Mouse (Mus musculus) CH12.LX (cell line): ENCODE data around the gene Kcnd3. TPM values are rescaled to one million over a fixed set of nuclear protein-coding genes. Genes with fewer than 3 reads are reported as not detected.

Experiments
- DNase-seq: peaks from one replicate; pipeline ENCODE4 v3.0.0-alpha.2; 2013; ENCODE audit errors: extremely low read depth
- H3K27ac ChIP-seq: 2 replicates; pipeline ENCODE4 v1.5.1; 2012; ENCODE audit warnings: low read depth, mild to moderate bottlenecking, control low read depth, moderate library complexity; ENCODE audit not compliant: insufficient read depth
- H3K27me3 ChIP-seq: replicated peaks from 2 replicates; pipeline ENCODE3; 2012; ENCODE audit warnings: inconsistent platforms
- H3K36me3 ChIP-seq, 2 experiments: replicated peaks in 1 of 2; 2 replicates each; pipeline versions ENCODE3 to v1.6.1; 2012; ENCODE audit warnings: inconsistent platforms in 1 of 2, low read length in 1 of 2, mild to moderate bottlenecking in 1 of 2, mixed read lengths in 1 of 2, moderate library complexity in 1 of 2; ENCODE audit not compliant: control insufficient read depth in 1 of 2, insufficient read depth in 1 of 2
- H3K4me1 ChIP-seq, 2 experiments: 2 replicates each; pipeline ENCODE4 v1.6.1; 2012; ENCODE audit warnings: inconsistent platforms in 1 of 2, moderate library complexity in 1 of 2; ENCODE audit not compliant: insufficient read depth in 2 of 2, control insufficient read depth in 1 of 2
- H3K4me2 ChIP-seq: 2 replicates; pipeline ENCODE4 v1.6.1; 2012; ENCODE audit warnings: low read depth, mild to moderate bottlenecking, control low read depth; ENCODE audit not compliant: poor library complexity, insufficient read depth, severe bottlenecking
- H3K4me3 ChIP-seq, 3 experiments: fragments of 150-350 bp in 1 of 3; sonication (generic) in 1 of 3; replicated peaks in 1 of 3; 2 replicates each; pipeline versions ENCODE3 to v1.5.1; 2011 to 2012; ENCODE audit warnings: low read depth in 2 of 3, low read length in 2 of 3, mild to moderate bottlenecking in 2 of 3, moderate library complexity in 2 of 3, control low read depth in 1 of 3, improper control_type of control experiment in 1 of 3, inconsistent platforms in 1 of 3, mixed read lengths in 1 of 3; ENCODE audit not compliant: poor library complexity in 1 of 3
- H3K79me2 ChIP-seq: replicated peaks from 2 replicates; pipeline ENCODE4 v1.6.1; 2012; ENCODE audit warnings: mild to moderate bottlenecking, moderate library complexity; ENCODE audit not compliant: control insufficient read depth, poor library complexity, insufficient read depth, severe bottlenecking; ENCODE audit errors: extremely low read depth
- H3K9ac ChIP-seq: 2 replicates; pipeline ENCODE4 v1.6.1; 2012; ENCODE audit warnings: low read depth, mild to moderate bottlenecking, control low read depth, moderate library complexity; ENCODE audit not compliant: insufficient read depth
- H3K9me3 ChIP-seq: replicated peaks from 2 replicates; pipeline ENCODE3; 2012; ENCODE audit warnings: low read length, inconsistent platforms, mixed read lengths
- CHD2 ChIP-seq: IDR thresholded peaks from 2 replicates; pipeline ENCODE4 v1.6.1; 2011; ENCODE audit warnings: low read length, improper control_type of control experiment
- E2F4 ChIP-seq: IDR thresholded peaks from 2 replicates; pipeline ENCODE4 v1.6.1; 2011; ENCODE audit warnings: low read depth, low read length, improper control_type of control experiment; ENCODE audit not compliant: insufficient replicate concordance
- ELF1 ChIP-seq: IDR thresholded peaks from 2 replicates; pipeline ENCODE4 v1.6.1; 2014; ENCODE audit warnings: low read depth, mild to moderate bottlenecking, inconsistent platforms, low read length, improper control_type of control experiment
- EP300 ChIP-seq: IDR thresholded peaks from 2 replicates; pipeline ENCODE4 v1.6.1; 2011; ENCODE audit warnings: low read length, improper control_type of control experiment
- HCFC1 ChIP-seq: IDR thresholded peaks from 2 replicates; pipeline ENCODE4 v1.6.1; 2012; ENCODE audit warnings: low read depth, mild to moderate bottlenecking, inconsistent platforms, low read length, improper control_type of control experiment
- JUN ChIP-seq: IDR thresholded peaks from 2 replicates; pipeline ENCODE4 v1.6.1; 2011; ENCODE audit warnings: low read depth, mild to moderate bottlenecking, low read length, improper control_type of control experiment, moderate library complexity; ENCODE audit not compliant: insufficient read depth
- JUND ChIP-seq: conservative IDR thresholded peaks from 2 replicates; pipeline ENCODE4 v1.6.1; 2011; ENCODE audit warnings: low read depth, low read length, improper control_type of control experiment
- MAFK ChIP-seq: IDR thresholded peaks from 2 replicates; pipeline ENCODE4 v1.6.1; 2011; ENCODE audit warnings: low read length, improper control_type of control experiment; ENCODE audit not compliant: insufficient replicate concordance
- MYC ChIP-seq: IDR thresholded peaks from 2 replicates; pipeline ENCODE4 v1.6.1; 2011; ENCODE audit warnings: low read depth, mild to moderate bottlenecking, improper control_type of control experiment, low read length
- NELFE ChIP-seq: IDR thresholded peaks from 2 replicates; pipeline ENCODE4 v1.6.1; 2011; ENCODE audit warnings: low read depth, low read length, improper control_type of control experiment
- POLR2AphosphoS2 ChIP-seq: IDR thresholded peaks from 2 replicates; pipeline ENCODE4 v1.6.1; 2011; ENCODE audit warnings: low read depth, low read length, improper control_type of control experiment
- SIN3A ChIP-seq: IDR thresholded peaks from 2 replicates; pipeline ENCODE4 v1.6.1; 2012; ENCODE audit warnings: low read length, improper control_type of control experiment, inconsistent platforms
- USF2 ChIP-seq: conservative IDR thresholded peaks from 2 replicates; pipeline ENCODE4 v1.6.1; 2011; ENCODE audit warnings: low read depth, low read length, improper control_type of control experiment
- ZC3H11A ChIP-seq: IDR thresholded peaks from 2 replicates; pipeline ENCODE4 v1.6.1; 2012; ENCODE audit warnings: low read depth, mild to moderate bottlenecking, inconsistent platforms, low read length, improper control_type of control experiment
- ZNF384 ChIP-seq: IDR thresholded peaks from 2 replicates; pipeline ENCODE4 v1.6.1; 2012; ENCODE audit warnings: low read depth, low read length, improper control_type of control experiment, inconsistent platforms
- dilution Hi-C: fragments of 300-500 bp; cut with MboI; formaldehyde crosslinking; loops from 2 replicates; pipeline ENCODE4 v1.14.3; 2020; ENCODE audit warnings: low sequenced_read_pairs; ENCODE audit not compliant: extremely low pct_unique_long_range_greater_than_20kb, extremely low pct_ligation_motif_present
- in situ Hi-C: fragments of 300-500 bp; cut with MboI; formaldehyde crosslinking; loops from 3 replicates; pipeline ENCODE4 v1.14.3; 2019; ENCODE audit warnings: low sequenced_read_pairs, low pct_ligation_motif_present, low pct_unique_long_range_greater_than_20kb, mixed read lengths
- polyA plus RNA-seq: library from polyadenylated mRNA; unstranded; fragments of >175 nt; gene quantifications from 2 replicates; pipeline ENCODE4 v1.2.1, GENCODE M21; 2012; ENCODE audit warnings: low read depth; ENCODE audit not compliant: insufficient read length
- total RNA-seq, 2 experiments: library from RNA; depleted of rRNA; stranded (reverse); fragments of 300-350 nt in 1 of 2; fragments of >200 nt in 1 of 2; gene quantifications; 2 replicates each; pipeline ENCODE4 v1.2.3; 2012 to 2014

Gene Kcnd3
- total and polyA plus RNA-seq, 3 experiments: not detected

GRCm38 (mm10) chr3:105697148-105697441 lies 245.0 kb downstream of the Kcnd3 start:
- Histone ChIP-seq H3K4me2 (no peak overlapping the region), H3K4me1 (peaks cover 6% of the 10 kb centered on the region in 2 experiments; a peak in 2 of 4 replicates), H3K27ac (no peak overlapping the region), H3K4me3 (no peak overlapping the region), H3K9ac (no peak overlapping the region), H3K27me3 (peaks cover 52% of the 10 kb centered on the region), H3K79me2 (no peaks in the 10 kb centered on the region), H3K36me3 (no peaks in the 10 kb centered on the region)
- no peak for DNase-seq
- in situ Hi-C loops: loop anchor here (25.0 kb wide), 1 partner anchor 115 kb away; the partner anchor contains the start of gene Rap1a
- dilution Hi-C loops: loop anchor here (25.0 kb wide), 1 partner anchor 215 kb away; no protein-coding TSS in a partner anchor
- TF ChIP-seq MYC (no peak), NELFE (no peak), HCFC1 (no peak), JUND (no peak), EP300 (no peak), MAFK (no peak), ELF1 (no peak), E2F4 (no peak), SIN3A (no peak), ZNF384 (no peak), CHD2 (no peak), POLR2AphosphoS2 (no peak)
- TF ChIP-seq, all 38 proteins: peak for 0
- H3K9me3 ChIP-seq: no peaks in the 10 kb centered on the region

- dilution Hi-C loops: loop anchor here (25.0 kb wide), 1 partner anchor 214 kb away; no protein-coding TSS in a partner anchor
- Histone ChIP-seq H3K27ac (no peak overlapping the region), H3K27me3 (peaks cover 47% of the 10 kb centered on the region), H3K4me3 (no peak overlapping the region), H3K4me1 (peaks cover 6% of the 10 kb centered on the region in 2 experiments; a peak in 2 of 4 replicates), H3K79me2 (no peaks in the 10 kb centered on the region), H3K9me3 (no peaks in the 10 kb centered on the region), H3K9ac (no peak overlapping the region), H3K4me2 (no peak overlapping the region), H3K36me3 (no peaks in the 10 kb centered on the region)
- in situ Hi-C loops: loop anchor here (25.0 kb wide), 1 partner anchor 114 kb away; the partner anchor contains the start of gene Rap1a
- TF ChIP-seq USF2 (no peak), MAFK (no peak), ZC3H11A (no peak), ELF1 (no peak), JUN (no peak)
- no peak for DNase-seq
These were observed 246.2 kb downstream of the Kcnd3 start for GRCm38 (mm10) chr3:105698311-105698710.
